Mouse (Mus musculus) cerebellum, adult 18-20 months (tissue): Measurements from ENCODE around the gene Sirt5.
A peak's percentile ranks its signal among the peaks of the same experiment; 100 is the strongest.

Source experiments
- DNase-seq, 2 experiments: peaks; one replicate each; pipeline ENCODE4 v3.0.0; 2021

Gene Sirt5

DNA sequence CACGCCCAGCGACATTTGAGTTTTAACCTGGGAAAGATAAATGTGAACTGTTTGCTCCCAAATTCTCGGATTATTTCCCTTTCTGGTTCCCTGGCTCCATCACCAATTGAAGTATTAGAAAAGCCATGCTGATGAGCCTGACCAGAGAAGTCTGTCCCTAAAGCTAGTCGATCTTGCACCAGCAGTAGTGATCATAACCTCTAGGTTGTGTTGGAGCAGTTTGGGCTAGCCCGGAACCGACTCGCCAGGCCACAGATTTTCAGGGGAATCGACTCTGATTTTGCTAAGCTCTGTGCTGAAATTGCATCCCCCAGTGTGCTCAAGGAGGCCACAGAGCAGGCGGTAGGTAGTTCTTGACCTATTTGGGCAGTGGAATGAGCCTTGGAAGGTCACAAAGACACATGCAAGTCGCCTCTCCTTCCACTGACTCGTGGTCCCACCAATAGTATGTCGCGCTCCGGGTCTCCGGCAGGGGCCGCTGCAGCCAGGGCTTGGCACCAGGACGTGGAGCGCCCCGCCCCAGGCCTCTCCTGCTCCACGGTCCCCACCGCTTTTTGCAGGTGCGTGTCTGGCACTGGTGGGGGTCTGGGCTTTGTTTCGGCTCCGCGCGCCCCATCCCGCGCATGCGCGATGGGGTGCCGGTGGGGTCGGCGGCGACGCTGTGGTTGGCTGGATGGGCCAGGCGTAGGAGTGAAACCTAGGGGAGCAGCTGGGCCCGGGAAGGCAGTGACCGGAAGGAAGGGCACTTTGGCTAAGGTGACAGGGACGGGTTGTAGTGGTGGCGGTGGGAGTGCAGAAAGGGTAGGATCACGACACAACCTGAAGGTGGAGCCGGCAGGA lies at the start of gene Sirt5:
Sirt5 (plus strand) TSS at position 512 of the 840 bp plus-strand sequence.
- peak; percentile 92 to 94 for DNase-seq

GRCm38 (mm10) chr13:43317411-43317810 lies 47.9 kb upstream of the Sirt5 start:
- DNase-seq, result no peak

- no peak for DNase-seq
Measured at GRCm38 (mm10) chr13:43319396-43319795, 45.9 kb upstream of the Sirt5 start.

DNA sequence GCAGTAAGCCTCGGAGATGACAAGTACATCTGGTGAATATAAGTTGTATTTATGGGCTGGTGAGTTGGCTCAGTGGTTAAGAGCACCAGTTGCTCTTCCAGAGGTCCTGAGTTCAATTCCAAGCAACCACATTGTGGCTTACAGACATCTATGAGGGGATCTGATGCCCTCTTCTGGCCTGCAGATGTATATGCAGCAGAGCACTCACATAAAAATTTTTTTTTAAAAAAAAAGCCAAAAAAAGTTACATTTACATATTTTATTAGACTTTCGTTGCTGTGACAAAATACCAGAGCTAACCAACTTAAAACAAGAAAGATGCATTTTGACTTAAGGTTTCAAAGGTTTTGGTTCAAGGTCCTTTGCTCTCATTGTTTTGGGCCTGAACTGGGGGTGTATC lies 43.8 kb upstream of the Sirt5 start:
- DNase-seq, result no peak

GRCm38 (mm10) chr13:43325427-43325826 lies 39.9 kb upstream of the Sirt5 start:
- no peak for DNase-seq

GRCm38 (mm10) chr13:43331721-43332444 lies 33.4 kb upstream of the Sirt5 start:
- no peak for DNase-seq

- DNase-seq, result peak; percentile 15 to 30
Measured at GRCm38 (mm10) chr13:43332591-43332990, 32.7 kb upstream of the Sirt5 start.

DNA sequence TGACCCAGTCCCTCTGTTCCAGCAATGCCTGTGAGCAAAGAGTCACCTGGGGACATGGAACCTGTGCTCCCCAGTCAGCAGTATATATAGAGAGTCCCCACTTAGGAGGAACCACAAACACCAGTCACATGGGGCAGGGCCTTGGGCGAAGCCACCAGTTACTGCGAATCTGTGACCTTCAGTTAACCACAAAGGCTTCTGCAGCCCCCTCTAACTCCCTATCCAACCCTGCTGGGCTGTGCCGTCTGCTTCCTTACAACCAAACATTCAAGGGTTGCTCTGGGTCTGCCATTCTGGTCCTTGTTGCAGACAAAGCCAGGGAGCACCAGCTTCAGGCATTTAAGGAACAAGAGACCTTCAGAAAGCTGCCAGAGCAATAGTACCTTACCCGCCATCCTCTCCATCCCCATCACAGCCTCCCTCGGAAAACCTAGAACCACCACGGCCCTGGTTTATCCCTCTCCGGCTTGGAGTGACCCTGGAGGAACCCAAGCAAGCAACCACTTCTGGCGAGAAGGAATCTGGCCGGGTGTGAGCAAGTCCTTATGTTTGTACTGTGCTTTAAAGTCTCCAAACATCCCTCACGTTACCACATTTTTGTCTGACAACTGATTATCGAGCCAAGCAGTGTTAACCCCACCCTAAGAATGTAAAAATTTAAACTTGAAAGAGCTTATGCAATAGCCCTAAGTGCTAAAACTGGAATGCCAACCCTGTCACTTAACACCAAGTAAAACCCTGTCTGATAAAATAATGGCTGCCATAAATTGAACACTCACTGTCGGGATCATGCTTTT lies 28.7 kb upstream of the Sirt5 start:
- no peak for DNase-seq

GRCm38 (mm10) chr13:43338001-43338400 lies 27.3 kb upstream of the Sirt5 start:
- no peak for DNase-seq

GRCm38 (mm10) chr13:43338632-43339031 lies 26.7 kb upstream of the Sirt5 start:
- no peak for DNase-seq

GRCm38 (mm10) chr13:43346825-43347224 lies 18.5 kb upstream of the Sirt5 start:
- no peak for DNase-seq

GRCm38 (mm10) chr13:43349376-43349775 lies 15.9 kb upstream of the Sirt5 start:
- no peak for DNase-seq

DNA sequence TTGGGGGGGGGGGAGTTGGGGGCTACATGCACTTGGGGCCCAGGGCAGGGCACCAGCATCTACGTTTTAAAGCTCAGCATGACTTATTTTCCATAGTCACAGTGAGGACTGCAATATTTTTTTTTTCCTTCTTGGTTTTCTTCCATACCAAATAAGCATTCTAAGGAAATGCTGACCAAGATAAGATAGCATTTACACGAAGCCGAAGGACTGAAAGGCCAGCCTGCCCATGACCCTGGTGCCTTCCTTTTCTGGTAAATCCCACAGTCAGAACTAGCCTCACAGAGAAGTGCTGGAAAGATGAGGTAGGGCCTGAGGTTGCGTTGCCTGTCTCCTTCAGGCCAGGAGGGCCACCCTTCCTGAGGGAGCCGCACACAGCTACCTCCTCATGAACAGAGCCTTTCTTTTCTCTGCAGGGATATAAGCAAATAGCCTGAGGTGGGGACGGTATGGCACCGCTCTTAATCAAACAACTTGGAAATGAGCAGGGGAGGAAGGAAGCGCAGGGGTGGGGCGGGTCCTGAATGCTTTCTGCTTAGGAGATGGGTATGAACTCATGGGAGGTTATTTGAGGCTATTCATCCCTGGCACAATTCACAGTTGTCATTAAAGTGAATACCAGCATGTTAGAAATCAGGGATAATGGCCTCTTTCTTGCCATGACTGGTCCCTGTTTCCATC lies 14.7 kb upstream of the Sirt5 start:
- no peak for DNase-seq

DNA sequence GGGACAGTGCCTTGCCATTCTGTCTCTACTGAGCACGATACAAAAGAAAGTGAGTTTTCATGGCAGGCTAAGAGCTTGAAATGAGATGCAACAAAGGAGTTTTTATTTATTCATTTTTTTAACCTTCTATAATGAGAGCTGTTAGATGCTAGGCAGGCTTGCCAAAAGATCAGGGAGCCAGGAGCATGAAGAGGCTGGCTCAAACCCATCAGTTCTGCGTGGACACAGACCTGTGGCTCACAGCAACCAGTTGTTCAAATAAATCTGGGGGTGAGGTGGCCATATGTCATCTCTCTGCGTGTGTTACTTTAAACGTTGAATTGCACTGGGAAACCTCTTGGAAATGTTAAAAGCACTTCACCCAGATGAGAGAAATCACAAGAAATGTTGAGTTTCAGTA lies 11.9 kb upstream of the Sirt5 start:
- DNase-seq, result peak; percentile 33 to 43

DNA sequence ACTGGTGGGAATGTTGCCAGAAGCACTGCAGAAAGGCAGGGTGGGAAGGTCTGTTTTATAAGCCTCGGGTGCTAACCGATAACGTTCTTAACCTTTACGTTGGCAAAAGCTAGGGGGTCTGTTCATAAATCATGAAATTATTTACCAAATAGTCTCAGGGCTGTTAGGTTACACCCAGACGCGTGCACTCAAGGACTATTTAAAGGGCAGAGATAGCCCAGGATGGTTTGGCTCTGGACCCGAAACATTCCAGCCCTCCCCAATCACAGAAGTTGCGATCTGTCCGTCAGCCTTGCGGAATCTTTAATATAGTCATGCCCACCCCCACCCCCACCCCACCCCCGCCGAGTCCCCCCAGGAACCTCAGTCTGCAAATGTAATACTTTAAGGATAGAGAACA lies 10.9 kb upstream of the Sirt5 start:
- DNase-seq, result no peak

- DNase-seq, result peak; percentile 55 to 63
Measured at GRCm38 (mm10) chr13:43356346-43357125, 8.8 kb upstream of the Sirt5 start.

- no peak for DNase-seq
Measured at GRCm38 (mm10) chr13:43360534-43360933, 4.8 kb upstream of the Sirt5 start.

DNA sequence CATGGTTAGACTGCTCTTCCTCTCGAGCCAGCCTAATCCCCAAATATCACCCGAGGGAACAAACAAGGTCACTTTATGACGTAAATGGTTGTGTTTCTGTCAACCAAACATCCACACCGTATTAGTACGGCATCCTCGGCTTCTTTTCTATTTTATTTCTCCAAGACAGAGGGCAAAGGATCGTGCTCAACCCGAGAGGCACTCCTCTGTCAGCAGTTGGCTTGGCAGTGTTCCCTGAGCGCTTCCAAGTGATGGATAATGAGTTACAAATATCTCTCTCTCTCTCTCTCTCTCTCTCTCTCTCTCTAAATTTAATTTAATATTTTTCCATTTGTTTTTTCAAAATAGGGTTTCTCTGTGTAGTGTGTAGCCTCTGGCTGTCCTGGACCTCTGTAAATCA lies 2.9 kb upstream of the Sirt5 start:
- DNase-seq, result no peak

DNA sequence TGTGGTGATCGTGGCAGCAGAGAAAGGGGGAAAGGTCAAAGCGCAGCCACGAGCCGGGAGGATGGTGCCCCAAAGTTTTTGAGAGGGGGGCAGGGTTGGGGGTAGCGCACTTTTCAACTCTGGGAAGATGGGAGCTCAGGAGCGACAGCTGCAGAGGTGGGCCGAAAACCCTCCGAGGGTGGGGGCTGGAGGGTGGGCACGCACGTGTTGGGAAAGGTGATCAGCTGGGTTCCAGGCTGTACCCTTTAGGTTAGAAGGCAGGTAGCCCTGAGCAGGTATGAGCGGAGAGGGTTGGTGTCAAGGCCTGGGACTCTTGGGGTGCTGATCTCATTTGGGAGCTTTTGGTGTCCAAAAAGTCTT lies 509 bp downstream of the Sirt5 start:
- DNase-seq, result peak; percentile 15 to 27

DNA sequence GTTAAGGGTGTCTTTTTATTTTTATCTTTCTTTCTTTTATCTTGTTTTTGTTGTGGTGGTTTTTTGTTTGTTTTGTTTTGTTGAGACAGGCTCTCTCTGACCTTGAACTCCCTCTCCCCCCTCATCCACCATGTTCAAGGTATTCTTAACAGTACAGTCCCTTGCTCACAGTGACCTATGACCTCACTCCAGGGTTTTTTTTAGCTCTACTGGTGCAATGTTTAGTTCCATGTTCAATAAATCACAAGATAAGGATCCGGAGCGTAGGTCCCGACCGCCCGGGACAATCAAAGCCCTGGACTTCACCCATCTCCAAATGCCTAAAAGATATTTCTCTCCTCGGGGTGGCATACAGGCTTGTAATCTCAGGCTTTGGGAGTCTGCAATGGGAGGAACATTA lies 4.8 kb downstream of the Sirt5 start:
- DNase-seq, result no peak

- DNase-seq, result no peak
Measured at GRCm38 (mm10) chr13:43372892-43373291, 7.6 kb downstream of the Sirt5 start.

GRCm38 (mm10) chr13:43374205-43374604 lies 8.9 kb downstream of the Sirt5 start:
- no peak for DNase-seq
